Mouse (Mus musculus): ENCODE results near the gene Ndufa4l2. TPM values are rescaled to one million over a fixed set of nuclear protein-coding genes. Genes with fewer than 3 reads are reported as not detected.

Gene Ndufa4l2
- total and polyA plus RNA-seq, 2 experiments from 2014 or later = 17.4 to 21.9 TPM

DNA sequence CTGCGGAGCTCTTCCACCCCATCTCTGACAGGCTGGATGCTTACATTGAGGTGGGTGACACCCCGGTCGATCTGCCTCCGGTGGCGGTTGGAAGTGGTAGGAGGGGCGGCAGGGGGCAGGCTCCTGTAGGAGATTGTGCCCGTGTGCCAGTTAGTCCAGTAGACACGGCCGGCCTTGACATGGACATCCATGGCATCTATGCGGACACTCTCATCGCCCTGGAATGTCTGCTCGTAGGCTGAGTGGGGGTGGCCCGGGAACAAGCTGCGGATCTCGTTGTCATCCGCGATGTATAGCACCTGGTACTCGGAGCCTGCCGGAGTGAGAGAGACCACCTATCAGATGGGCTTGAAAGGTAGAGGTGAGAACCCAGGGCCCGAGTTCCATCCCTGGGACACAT, 29.6 kb downstream of the Ndufa4l2 start:
- Histone ChIP-seq H3K27me3 (ENCODE audit: insufficient read depth, low read length) (no peaks in the 10 kb centered on the region), H3K27ac (no peak overlapping the region), H3K4me2 (ENCODE audit: low read depth, low read length) (no peak overlapping the region), H3K9me3 (ENCODE audit: low read length) (no peaks in the 10 kb centered on the region), H3K9ac (replicated peaks; ENCODE audit: low read length) (no peak overlapping the region), H3K36me3 (ENCODE audit: insufficient read depth, low read length) (peaks cover 87% of the 10 kb centered on the region), H3K4me1 (ENCODE audit: insufficient read depth, low read length) (no peaks in the 10 kb centered on the region), H3K4me3 (ENCODE audit: low read length) (no peak overlapping the region)
- DNase-seq (ENCODE audit: low spot score) (no peak), ATAC-seq (no peak)
- TF ChIP-seq CTCF (IDR thresholded peaks at IDR 0.05; ENCODE audit: low read depth) = no peak
- 93% methylated on average over 20 of the region's 20 CpGs for WGBS

DNA sequence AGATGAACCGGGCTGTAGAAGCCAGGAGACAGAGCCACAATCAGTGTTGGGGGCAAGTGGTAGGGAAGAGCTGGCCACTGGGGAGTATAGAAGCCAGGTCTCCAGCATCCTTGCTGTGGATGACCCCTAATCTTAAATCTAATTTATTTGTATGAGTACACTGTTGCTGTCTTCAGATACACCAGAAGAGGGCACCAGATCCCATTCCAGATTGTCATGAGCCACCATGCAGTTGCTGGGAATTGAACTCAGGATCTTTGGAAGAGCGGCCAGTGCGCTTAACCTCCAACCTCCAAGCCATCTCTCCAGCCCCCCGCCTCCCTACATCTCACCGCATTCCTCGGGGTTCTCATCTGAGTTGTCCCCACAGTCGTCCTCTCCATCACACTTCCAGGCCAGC, 31.7 kb downstream of the Ndufa4l2 start:
- Histone ChIP-seq H3K4me2 (ENCODE audit: low read depth, low read length) (no peak overlapping the region), H3K9me3 (ENCODE audit: low read length) (no peaks in the 10 kb centered on the region), H3K4me3 (ENCODE audit: low read length) (no peak overlapping the region), H3K36me3 (ENCODE audit: insufficient read depth, low read length) (peaks cover 93% of the 10 kb centered on the region), H3K4me1 (ENCODE audit: insufficient read depth, low read length) (no peaks in the 10 kb centered on the region), H3K9ac (replicated peaks; ENCODE audit: low read length) (no peak overlapping the region), H3K27me3 (ENCODE audit: insufficient read depth, low read length) (no peaks in the 10 kb centered on the region), H3K27ac (no peak overlapping the region)
- WGBS = 89% methylated on average over 7 of the region's 7 CpGs
- TF ChIP-seq CTCF (IDR thresholded peaks at IDR 0.05; ENCODE audit: low read depth) = peak; percentile 61
- ATAC-seq (no peak), DNase-seq (ENCODE audit: low spot score) (no peak)

DNA sequence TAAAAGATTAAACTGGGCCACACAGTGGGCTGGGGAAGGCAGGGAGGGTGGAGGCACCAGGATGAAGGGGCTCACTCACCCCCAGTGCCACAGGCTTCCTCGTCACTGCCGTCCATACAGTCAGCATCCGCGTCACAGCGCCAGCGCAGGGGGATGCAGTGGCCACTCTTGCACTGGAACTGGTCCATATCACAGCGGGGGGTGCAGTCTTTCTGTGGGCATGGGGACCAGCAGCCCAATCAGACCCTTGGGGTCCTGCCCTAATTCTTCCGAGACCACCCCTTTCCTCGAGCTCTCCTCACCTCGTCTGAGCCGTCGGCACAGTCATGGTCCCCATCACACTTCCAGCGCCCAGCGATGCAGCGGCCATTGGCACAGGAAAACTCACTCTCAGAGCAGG, 33.5 kb downstream of the Ndufa4l2 start:
- Histone ChIP-seq H3K36me3 (ENCODE audit: insufficient read depth, low read length) (peaks cover 96% of the 10 kb centered on the region), H3K4me2 (ENCODE audit: low read depth, low read length) (no peak overlapping the region), H3K4me1 (ENCODE audit: insufficient read depth, low read length) (no peaks in the 10 kb centered on the region), H3K9me3 (ENCODE audit: low read length) (no peaks in the 10 kb centered on the region), H3K27me3 (ENCODE audit: insufficient read depth, low read length) (no peaks in the 10 kb centered on the region), H3K4me3 (ENCODE audit: low read length) (no peak overlapping the region), H3K9ac (replicated peaks; ENCODE audit: low read length) (no peak overlapping the region), H3K27ac (no peak overlapping the region)
- WGBS = 89% methylated on average over 15 of the region's 15 CpGs
- ATAC-seq = no peak
- DNase-seq (ENCODE audit: low spot score) = no peak
- no peak for TF ChIP-seq CTCF (IDR thresholded peaks at IDR 0.05; ENCODE audit: low read depth)

DNA sequence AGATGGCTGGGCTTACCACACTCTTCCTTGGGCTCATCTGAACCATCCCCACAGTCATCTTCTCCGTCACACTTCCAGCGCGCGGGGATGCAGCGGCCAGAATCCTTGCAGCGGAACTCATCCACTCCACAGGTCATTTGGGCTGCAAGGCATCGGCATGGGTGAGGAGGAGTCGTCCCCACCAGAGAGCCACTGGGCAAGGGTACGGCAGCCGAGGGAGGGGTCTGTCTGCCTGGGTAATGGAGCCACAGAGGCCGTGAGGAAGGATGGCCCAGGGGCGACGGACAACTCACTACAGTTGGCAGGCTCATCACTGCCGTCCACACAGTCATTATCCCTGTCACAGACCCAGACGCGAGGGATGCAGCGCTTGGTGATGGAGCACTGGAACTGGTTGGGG, 35.1 kb downstream of the Ndufa4l2 start:
- no peak overlapping the region for H3K4me2 ChIP-seq (ENCODE audit: low read depth, low read length)
- TF ChIP-seq CTCF (IDR thresholded peaks at IDR 0.05; ENCODE audit: low read depth) = no peak
- H3K9me3 ChIP-seq (ENCODE audit: low read length) = no peaks in the 10 kb centered on the region
- H3K9ac ChIP-seq (replicated peaks; ENCODE audit: low read length) = no peak overlapping the region
- ATAC-seq = no peak
- H3K4me1 ChIP-seq (ENCODE audit: insufficient read depth, low read length) = no peaks in the 10 kb centered on the region
- H3K27me3 ChIP-seq (ENCODE audit: insufficient read depth, low read length) = no peaks in the 10 kb centered on the region
- WGBS = 82% methylated on average over 17 of the region's 17 CpGs
- H3K4me3 ChIP-seq (ENCODE audit: low read length) = no peak overlapping the region
- no peak for DNase-seq (ENCODE audit: low spot score)
- H3K27ac ChIP-seq = no peak overlapping the region
- H3K36me3 ChIP-seq (ENCODE audit: insufficient read depth, low read length) = peaks cover 96% of the 10 kb centered on the region

DNA sequence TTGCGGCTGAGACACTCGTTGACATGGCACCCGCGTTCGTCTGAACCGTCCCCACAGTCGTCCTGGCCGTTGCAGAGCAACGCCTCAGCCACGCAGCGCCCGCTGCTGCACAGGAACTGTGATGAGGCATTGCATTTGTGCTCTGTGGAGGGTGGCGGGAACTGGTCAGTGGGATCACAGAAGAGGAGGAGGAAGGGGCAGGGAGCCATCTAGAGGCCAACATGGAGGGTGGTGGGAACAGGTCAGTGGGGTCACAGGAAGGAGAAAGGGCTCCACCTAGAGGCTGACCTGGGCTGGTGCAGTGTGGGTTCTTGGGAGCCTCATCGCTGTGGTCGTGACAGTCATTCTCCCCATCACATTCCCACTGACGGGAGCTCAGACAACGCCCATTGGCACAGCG, 40.9 kb downstream of the Ndufa4l2 start:
- TF ChIP-seq CTCF (IDR thresholded peaks at IDR 0.05; ENCODE audit: low read depth) = peak; percentile 88
- Histone ChIP-seq H3K27me3 (ENCODE audit: insufficient read depth, low read length) (no peaks in the 10 kb centered on the region), H3K4me1 (ENCODE audit: insufficient read depth, low read length) (no peaks in the 10 kb centered on the region), H3K36me3 (ENCODE audit: insufficient read depth, low read length) (peaks cover 93% of the 10 kb centered on the region), H3K4me2 (ENCODE audit: low read depth, low read length) (no peak overlapping the region), H3K4me3 (ENCODE audit: low read length) (no peak overlapping the region), H3K27ac (no peak overlapping the region), H3K9ac (replicated peaks; ENCODE audit: low read length) (no peak overlapping the region), H3K9me3 (ENCODE audit: low read length) (no peaks in the 10 kb centered on the region)
- ATAC-seq (peak; percentile 79), DNase-seq (ENCODE audit: low spot score) (peak; percentile 63)
- 55% methylated on average over 18 of the region's 18 CpGs for WGBS

DNA sequence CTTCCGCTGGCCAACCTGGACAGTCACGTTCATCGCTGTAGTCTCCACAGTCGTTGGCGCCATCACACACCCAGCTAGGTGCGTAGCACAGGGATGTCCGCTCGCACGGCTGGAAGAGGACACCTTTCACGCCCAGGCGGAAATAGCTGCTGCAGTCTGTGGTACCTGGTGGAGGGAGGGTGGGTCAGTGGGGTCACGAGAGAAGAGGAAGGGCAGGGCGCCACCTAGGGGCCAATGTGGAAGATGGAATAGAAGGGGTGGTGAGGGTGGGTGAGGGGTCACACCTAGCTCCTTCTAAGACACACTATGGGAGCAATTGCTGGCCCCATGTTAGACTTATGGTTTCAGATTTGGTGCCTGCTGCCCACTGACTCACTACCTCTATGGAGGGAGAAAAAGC, 42.6 kb downstream of the Ndufa4l2 start:
- ATAC-seq = no peak
- 90% methylated on average over 13 of the region's 13 CpGs for WGBS
- H3K4me3 ChIP-seq (ENCODE audit: low read length) = no peak overlapping the region
- H3K9ac ChIP-seq (replicated peaks; ENCODE audit: low read length) = no peak overlapping the region
- H3K9me3 ChIP-seq (ENCODE audit: low read length) = no peaks in the 10 kb centered on the region
- no peak overlapping the region for H3K4me2 ChIP-seq (ENCODE audit: low read depth, low read length)
- H3K36me3 ChIP-seq (ENCODE audit: insufficient read depth, low read length) = peaks cover 90% of the 10 kb centered on the region
- DNase-seq (ENCODE audit: low spot score) = no peak
- no peak overlapping the region for H3K27ac ChIP-seq
- peak; percentile 60 for TF ChIP-seq CTCF (IDR thresholded peaks at IDR 0.05; ENCODE audit: low read depth)
- H3K27me3 ChIP-seq (ENCODE audit: insufficient read depth, low read length) = no peaks in the 10 kb centered on the region
- H3K4me1 ChIP-seq (ENCODE audit: insufficient read depth, low read length) = no peaks in the 10 kb centered on the region

DNA sequence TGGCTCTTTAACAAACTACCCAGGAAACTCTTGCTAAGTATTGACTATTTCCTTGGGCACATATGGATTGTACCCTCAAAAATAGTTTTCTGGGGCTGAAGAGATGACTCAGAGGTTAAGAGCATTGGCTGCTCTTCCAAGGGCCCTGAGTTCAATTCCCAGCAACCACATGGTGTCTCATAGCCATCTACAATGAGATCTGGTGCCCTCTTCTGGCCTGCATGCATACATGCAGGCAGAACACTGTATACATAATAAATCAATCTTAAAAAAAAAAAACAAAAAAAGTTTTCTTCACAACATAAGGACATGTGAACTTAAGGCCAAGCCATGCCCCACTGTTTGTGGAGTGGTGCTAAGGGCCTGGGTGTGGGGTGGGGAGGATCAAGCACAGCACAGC, 46.4 kb downstream of the Ndufa4l2 start:
- no peak overlapping the region for H3K4me2 ChIP-seq (ENCODE audit: low read depth, low read length)
- H3K36me3 ChIP-seq (ENCODE audit: insufficient read depth, low read length) = peaks cover 80% of the 10 kb centered on the region
- no peaks in the 10 kb centered on the region for H3K27me3 ChIP-seq (ENCODE audit: insufficient read depth, low read length)
- H3K4me3 ChIP-seq (ENCODE audit: low read length) = no peak overlapping the region
- no peaks in the 10 kb centered on the region for H3K4me1 ChIP-seq (ENCODE audit: insufficient read depth, low read length)
- no peak for ATAC-seq
- no peak overlapping the region for H3K9ac ChIP-seq (replicated peaks; ENCODE audit: low read length)
- DNase-seq (ENCODE audit: low spot score) = no peak
- TF ChIP-seq CTCF (IDR thresholded peaks at IDR 0.05; ENCODE audit: low read depth) = peak; percentile 55
- no peaks in the 10 kb centered on the region for H3K9me3 ChIP-seq (ENCODE audit: low read length)
- no peak overlapping the region for H3K27ac ChIP-seq

All from hindbrain, postnatal 0 days (tissue).